Mouse (Mus musculus): ENCODE measurements at regions not wholly inside any gene's neighbourhood (a gene's known extent, or its start where the extent isn't known, plus 50 kb on each side); places are given as distances from the start of the nearest gene placed in this dataset.
A peak's percentile ranks its signal among the peaks of the same experiment; 100 is the strongest.

GRCm38 (mm10) chr8:26267569-26267968 is 148.2 kb downstream of the Gm45692 start:
- H3K4me1 ChIP-seq: peaks cover under 1% of the 10 kb centered on the region
- WGBS: 76% methylated on average over 4 of the region's 4 CpGs
- H3K9me3 ChIP-seq: no peaks in the 10 kb centered on the region
- no peak overlapping the region for H3K27ac ChIP-seq
- peak; percentile 30 for DNase-seq (ENCODE audit: low spot score)
- peaks cover 52% of the 10 kb centered on the region for H3K27me3 ChIP-seq (ENCODE audit: insufficient read depth, poor library complexity, severe bottlenecking)
- H3K36me3 ChIP-seq: no peaks in the 10 kb centered on the region
- H3K4me3 ChIP-seq: no peak overlapping the region

DNA sequence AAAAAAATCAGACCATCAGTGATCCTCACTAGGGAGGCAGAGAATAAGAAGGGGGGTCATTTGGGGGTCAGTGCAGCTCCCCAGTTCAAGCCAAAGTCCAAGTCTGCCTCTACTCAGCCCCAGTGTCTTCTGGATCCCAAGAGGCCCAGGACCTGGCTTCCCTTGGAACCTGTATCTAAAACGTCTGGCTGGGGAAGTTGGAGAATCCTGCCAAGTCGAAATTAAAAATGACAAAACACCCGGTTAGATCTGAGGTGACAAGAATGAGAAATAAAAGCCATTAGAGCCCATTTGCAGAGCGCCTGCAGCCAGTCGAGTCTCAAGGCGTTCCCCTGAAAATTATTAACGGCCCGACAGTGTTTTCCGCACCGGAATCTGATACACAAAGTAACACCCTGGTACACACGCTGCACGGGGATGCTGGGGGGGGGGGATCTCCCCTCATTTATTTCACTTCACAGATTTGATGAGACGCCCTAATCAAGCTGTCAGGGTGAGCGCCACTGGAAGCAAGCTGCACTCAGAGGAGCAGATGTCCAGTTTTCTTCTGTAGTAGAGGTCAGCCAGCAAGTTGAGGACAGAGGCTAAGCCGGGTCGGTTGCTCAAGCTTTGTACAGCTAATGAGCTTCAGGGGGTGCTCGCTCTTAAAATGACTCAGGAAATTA is 149.5 kb downstream of the Gm45692 start:
- Histone ChIP-seq H3K36me3 (no peaks in the 10 kb centered on the region), H3K4me3 (no peak overlapping the region), H3K27me3 (ENCODE audit: insufficient read depth, poor library complexity, severe bottlenecking) (peaks cover 54% of the 10 kb centered on the region), H3K27ac (no peak overlapping the region), H3K9me3 (no peaks in the 10 kb centered on the region), H3K4me1 (peaks cover 14% of the 10 kb centered on the region)
- DNase-seq (ENCODE audit: low spot score): peak; percentile 47
- 66% methylated on average over 17 of the region's 17 CpGs for WGBS

- Histone ChIP-seq H3K27me3 (ENCODE audit: insufficient read depth, poor library complexity, severe bottlenecking) (peaks cover 66% of the 10 kb centered on the region), H3K9me3 (no peaks in the 10 kb centered on the region), H3K36me3 (no peaks in the 10 kb centered on the region), H3K27ac (no peak overlapping the region), H3K4me1 (peaks cover 18% of the 10 kb centered on the region), H3K4me3 (no peak overlapping the region)
- peak; percentile 31 for DNase-seq (ENCODE audit: low spot score)
- WGBS: 30% methylated on average over 4 of the region's 4 CpGs
Measured at GRCm38 (mm10) chr8:26272110-26272509, 152.8 kb downstream of the Gm45692 start.

GRCm38 (mm10) chr8:26272675-26273414 is 153.5 kb downstream of the Gm45692 start:
- no peaks in the 10 kb centered on the region for H3K9me3 ChIP-seq
- no peak overlapping the region; the same call in 1 of the 2 replicates for H3K27ac ChIP-seq
- DNase-seq (ENCODE audit: low spot score): peak; percentile 67
- 28% methylated on average over 21 of the region's 21 CpGs for WGBS
- H3K27me3 ChIP-seq (ENCODE audit: insufficient read depth, poor library complexity, severe bottlenecking): peaks cover 66% of the 10 kb centered on the region
- H3K36me3 ChIP-seq: no peaks in the 10 kb centered on the region
- H3K4me3 ChIP-seq: peak overlapping the region; percentile 40
- peaks cover 18% of the 10 kb centered on the region for H3K4me1 ChIP-seq

DNA sequence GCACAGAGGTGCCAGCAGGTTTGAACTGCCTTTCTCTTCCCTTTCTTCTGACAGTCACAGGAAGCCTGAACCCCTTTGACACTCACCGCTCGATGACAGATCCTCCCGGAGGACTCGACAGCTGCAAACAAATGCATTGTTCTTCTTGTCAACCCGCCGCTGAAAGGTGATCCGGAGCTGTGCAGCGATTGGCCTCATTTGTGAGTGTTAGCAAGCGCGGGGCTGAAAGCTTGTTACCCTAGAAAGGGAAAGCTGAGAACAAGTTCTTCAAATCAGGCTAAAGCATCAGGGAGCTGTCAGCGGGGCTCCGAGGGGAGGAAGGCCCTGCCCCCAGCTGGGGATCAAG is 154.1 kb downstream of the Gm45692 start:
- DNase-seq (ENCODE audit: low spot score): peak; percentile 85
- under 1% methylated on average over 12 of the region's 12 CpGs for WGBS
- Histone ChIP-seq H3K9me3 (no peaks in the 10 kb centered on the region), H3K27me3 (ENCODE audit: insufficient read depth, poor library complexity, severe bottlenecking) (peaks cover 60% of the 10 kb centered on the region), H3K36me3 (no peaks in the 10 kb centered on the region), H3K4me1 (peaks cover 18% of the 10 kb centered on the region), H3K4me3 (peak overlapping the region; percentile 40), H3K27ac (no peak overlapping the region; the same call in 1 of the 2 replicates)

GRCm38 (mm10) chr8:26273792-26274191 is 154.5 kb downstream of the Gm45692 start:
- Histone ChIP-seq H3K4me1 (peaks cover 18% of the 10 kb centered on the region), H3K9me3 (no peaks in the 10 kb centered on the region), H3K27ac (no peak overlapping the region; the same call in 1 of the 2 replicates), H3K27me3 (ENCODE audit: insufficient read depth, poor library complexity, severe bottlenecking) (peaks cover 56% of the 10 kb centered on the region), H3K36me3 (no peaks in the 10 kb centered on the region), H3K4me3 (peak overlapping the region; percentile 40)
- DNase-seq (ENCODE audit: low spot score): no peak
- WGBS: 31% methylated on average over 5 of the region's 5 CpGs

- Histone ChIP-seq H3K4me3 (no peak overlapping the region), H3K36me3 (no peaks in the 10 kb centered on the region), H3K27ac (no peak overlapping the region), H3K4me1 (peaks cover 18% of the 10 kb centered on the region), H3K27me3 (ENCODE audit: insufficient read depth, poor library complexity, severe bottlenecking) (peaks cover 50% of the 10 kb centered on the region), H3K9me3 (no peaks in the 10 kb centered on the region)
- 83% methylated on average over 6 of the region's 6 CpGs for WGBS
- peak; percentile 75 for DNase-seq (ENCODE audit: low spot score)
Measured at GRCm38 (mm10) chr8:26274481-26274880, 155.1 kb downstream of the Gm45692 start.

- no peak overlapping the region for H3K27ac ChIP-seq
- WGBS: 71% methylated on average over 11 of the region's 11 CpGs
- H3K4me1 ChIP-seq: no peaks in the 10 kb centered on the region
- no peaks in the 10 kb centered on the region for H3K9me3 ChIP-seq
- H3K4me3 ChIP-seq: no peak overlapping the region
- H3K27me3 ChIP-seq (ENCODE audit: insufficient read depth, poor library complexity, severe bottlenecking): no peaks in the 10 kb centered on the region
- H3K36me3 ChIP-seq: no peaks in the 10 kb centered on the region
- DNase-seq (ENCODE audit: low spot score): peak; percentile 19
Measured at GRCm38 (mm10) chr8:26282156-26282935, 163.0 kb downstream of the Gm45692 start.

GRCm38 (mm10) chr8:26283957-26284356 is 164.6 kb downstream of the Gm45692 start:
- 60% methylated on average over 2 of the region's 2 CpGs for WGBS
- no peaks in the 10 kb centered on the region for H3K27me3 ChIP-seq (ENCODE audit: insufficient read depth, poor library complexity, severe bottlenecking)
- H3K27ac ChIP-seq: no peak overlapping the region
- no peak for DNase-seq (ENCODE audit: low spot score)
- H3K9me3 ChIP-seq: no peaks in the 10 kb centered on the region
- no peaks in the 10 kb centered on the region for H3K36me3 ChIP-seq
- no peak overlapping the region for H3K4me3 ChIP-seq
- H3K4me1 ChIP-seq: no peaks in the 10 kb centered on the region

DNA sequence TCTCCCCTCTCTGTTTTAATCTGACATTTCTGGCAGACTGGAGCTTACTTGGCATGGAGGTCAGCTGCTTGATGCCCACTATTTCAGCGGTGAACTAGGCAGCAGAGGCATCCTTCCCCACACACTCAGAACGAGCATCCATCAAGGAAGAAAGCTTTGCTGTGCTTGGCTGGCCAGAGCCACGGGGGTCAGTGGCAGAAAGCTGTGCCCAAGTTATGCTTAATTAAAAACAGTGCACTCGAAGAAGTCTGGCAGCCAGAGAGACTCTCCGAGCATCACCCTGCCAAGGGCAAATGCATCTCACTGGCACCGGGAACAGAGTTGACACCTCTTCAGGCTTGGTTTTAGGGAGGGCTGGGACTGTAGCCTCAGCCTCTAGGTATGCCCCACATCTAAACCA is 168.3 kb downstream of the Gm45692 start:
- H3K4me1 ChIP-seq: no peaks in the 10 kb centered on the region
- H3K4me3 ChIP-seq: no peak overlapping the region
- H3K27ac ChIP-seq: no peak overlapping the region
- no peaks in the 10 kb centered on the region for H3K36me3 ChIP-seq
- H3K9me3 ChIP-seq: no peaks in the 10 kb centered on the region
- H3K27me3 ChIP-seq (ENCODE audit: insufficient read depth, poor library complexity, severe bottlenecking): no peaks in the 10 kb centered on the region
- 71% methylated on average over 6 of the region's 6 CpGs for WGBS
- no peak for DNase-seq (ENCODE audit: low spot score)

DNA sequence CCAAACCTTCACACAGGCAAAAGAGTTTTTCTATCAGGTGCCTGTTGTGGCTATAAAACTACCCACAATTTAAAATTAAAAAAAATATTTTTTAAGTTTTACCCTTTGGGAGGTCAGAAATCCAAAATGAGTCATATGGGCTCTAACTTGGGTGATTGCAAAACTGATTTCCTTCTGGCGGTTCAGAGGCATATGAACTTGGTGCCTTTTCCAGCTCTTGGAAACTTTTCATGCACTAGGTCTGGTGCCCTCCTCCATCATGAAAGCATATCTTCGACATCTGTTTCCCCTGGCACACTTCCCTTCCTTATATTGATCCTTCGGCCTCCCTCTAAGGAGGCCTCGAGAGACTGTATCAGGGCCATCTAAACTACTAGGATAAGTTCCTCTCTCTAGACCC is 168.8 kb downstream of the Gm45692 start:
- Histone ChIP-seq H3K27ac (no peak overlapping the region), H3K27me3 (ENCODE audit: insufficient read depth, poor library complexity, severe bottlenecking) (no peaks in the 10 kb centered on the region), H3K4me3 (no peak overlapping the region), H3K36me3 (no peaks in the 10 kb centered on the region), H3K4me1 (no peaks in the 10 kb centered on the region), H3K9me3 (no peaks in the 10 kb centered on the region)
- DNase-seq (ENCODE audit: low spot score): no peak
- WGBS: 83% methylated on average over 4 of the region's 4 CpGs

- no peak for DNase-seq (ENCODE audit: low spot score)
- H3K4me3 ChIP-seq: no peak overlapping the region
- WGBS: 85% methylated on average over 10 of the region's 10 CpGs
- no peak overlapping the region for H3K27ac ChIP-seq
- H3K36me3 ChIP-seq: no peaks in the 10 kb centered on the region
- no peaks in the 10 kb centered on the region for H3K9me3 ChIP-seq
- H3K4me1 ChIP-seq: no peaks in the 10 kb centered on the region
- peaks cover 6% of the 10 kb centered on the region; the same call in 1 of the 2 replicates for H3K27me3 ChIP-seq (ENCODE audit: insufficient read depth, poor library complexity, severe bottlenecking)
Measured at GRCm38 (mm10) chr8:26298066-26298804, 178.9 kb downstream of the Gm45692 start.

Data from heart, embryonic 10.5 days (tissue).